Mouse (Mus musculus) C2C12 (cell line): ENCODE data around the gene Slc26a10.

Experiments used
- CTCF ChIP-seq: IDR thresholded peaks from one replicate; pipeline ENCODE4 v1.5.1; 2011; ENCODE audit not compliant: control insufficient read depth, insufficient read depth, insufficient read length
- MAX ChIP-seq: IDR thresholded peaks from one replicate; pipeline ENCODE4 v1.6.1; 2011; ENCODE audit warnings: mild to moderate bottlenecking, control low read depth
- MYOG ChIP-seq: IDR thresholded peaks from one replicate; pipeline ENCODE4 v1.6.1; 2011; ENCODE audit not compliant: control insufficient read depth, insufficient read length; ENCODE audit errors: extremely low read depth
- USF1 ChIP-seq: IDR thresholded peaks from one replicate; pipeline ENCODE4 v1.6.1; 2011; ENCODE audit warnings: low read depth, mild to moderate bottlenecking, control low read depth, moderate library complexity

GRCm38 (mm10) chr10:127193011-127193410 is 12.6 kb upstream of the Slc26a10 start:
- no peak for TF ChIP-seq CTCF
- no peak for TF ChIP-seq USF1
- TF ChIP-seq MAX = no peak
- no peak for TF ChIP-seq MYOG
